Mouse (Mus musculus): ENCODE data around the gene Faap24.

DNA sequence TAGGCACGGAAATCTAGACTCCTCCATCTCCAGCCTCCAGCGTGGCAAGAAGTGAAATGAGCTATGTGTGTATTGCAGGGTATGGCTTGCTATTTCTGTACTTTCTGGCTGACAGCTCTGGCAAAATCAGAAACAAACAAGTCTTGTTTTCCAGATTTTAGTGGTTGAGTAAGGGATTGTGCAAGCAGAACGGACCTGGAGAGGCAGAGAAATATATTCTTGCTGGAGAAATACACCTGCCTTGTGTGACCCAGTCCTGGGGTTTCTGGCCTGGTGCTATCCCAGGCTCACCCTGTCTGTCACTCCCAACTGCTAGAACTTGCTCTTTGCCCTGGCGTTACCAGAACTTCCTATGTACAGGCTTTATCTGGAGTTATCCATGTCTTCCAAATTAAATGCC, 54.1 kb downstream of the Faap24 start:
- TF ChIP-seq CTCF (IDR thresholded peaks at IDR 0.05; ENCODE audit: borderline replicate concordance, extremely low read depth, insufficient read depth, insufficient read length) (no peak), POLR2A (IDR thresholded peaks at IDR 0.05; ENCODE audit: borderline replicate concordance, extremely low read depth, insufficient read depth, insufficient read length, poor library complexity, severe bottlenecking) (no peak)

Measured in brain, embryonic 14.5 days (tissue).